Mouse (Mus musculus): ENCODE results near the gene Dolk.

The Dolk gene

DNA sequence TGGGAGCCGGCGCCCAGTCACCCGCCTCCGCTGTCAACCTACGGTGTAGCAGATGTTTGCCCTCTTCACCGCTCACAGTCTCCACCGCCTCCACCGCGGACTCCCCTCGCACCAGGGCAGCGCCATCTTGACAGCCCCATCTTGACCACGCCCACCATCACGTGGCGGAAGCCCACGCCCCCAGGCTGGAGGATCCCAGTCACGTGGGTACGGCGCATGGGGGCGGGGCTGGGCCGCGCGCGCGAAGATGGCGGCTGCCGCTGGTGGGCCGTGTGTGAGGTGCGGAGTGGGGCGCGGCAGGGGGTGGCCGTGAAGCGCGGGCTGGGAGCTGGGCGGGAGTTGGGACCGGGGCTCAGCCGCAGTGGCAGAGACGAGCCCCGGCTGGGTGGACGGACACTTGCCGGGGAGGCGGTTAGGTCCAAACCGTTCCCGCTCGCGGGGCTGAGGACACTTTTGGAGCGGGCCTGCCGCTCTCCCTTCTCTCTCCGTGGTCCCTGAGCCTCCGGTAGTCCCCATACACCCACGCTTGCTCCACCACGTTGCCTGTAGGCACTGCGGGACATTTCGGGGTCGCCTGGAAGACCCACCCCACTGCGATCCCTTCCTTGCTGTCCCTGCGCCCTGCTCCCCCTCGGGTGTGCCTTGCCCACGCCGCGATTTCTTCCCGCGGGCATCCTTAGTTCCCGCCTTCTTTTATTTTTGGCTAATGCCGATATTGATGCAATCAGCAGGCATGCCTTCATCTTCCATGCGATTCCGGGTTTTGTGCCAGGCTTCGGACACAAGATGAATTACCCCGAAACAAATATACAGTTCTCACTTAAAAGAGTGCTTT, at the start of gene Dolk, which contains the start of gene Nup188:
TSS of gene Dolk (minus strand) at position 143 of the 835 bp plus-strand sequence.
TSS of gene Nup188 (plus strand) at position 206 of the 835 bp plus-strand sequence.
- DNase-seq (ENCODE audit: low spot score in 2 of 2) = peak; percentile 81 to 94

DNA sequence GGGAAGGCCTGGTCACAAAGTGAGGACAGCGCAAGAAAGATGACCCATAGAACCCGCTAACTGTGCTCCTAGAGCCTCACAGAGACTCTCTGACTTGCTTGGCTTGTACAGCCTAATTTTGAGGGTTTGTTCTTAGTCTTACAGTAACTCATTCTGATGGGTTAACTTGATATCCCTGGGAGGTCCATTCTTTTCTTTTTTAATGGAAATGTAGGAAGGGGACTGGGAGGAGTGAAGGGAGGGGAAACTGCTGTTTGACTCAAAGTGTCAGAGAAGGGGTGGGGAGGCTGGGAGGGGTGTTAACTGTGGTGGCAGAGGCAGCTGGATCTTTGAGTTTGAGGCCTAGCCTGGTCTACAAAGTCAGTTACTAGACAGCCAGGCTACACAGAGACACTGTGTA, 49.2 kb upstream of the Dolk start:
- DNase-seq (ENCODE audit: low spot score in 2 of 2) = no peak

DNA sequence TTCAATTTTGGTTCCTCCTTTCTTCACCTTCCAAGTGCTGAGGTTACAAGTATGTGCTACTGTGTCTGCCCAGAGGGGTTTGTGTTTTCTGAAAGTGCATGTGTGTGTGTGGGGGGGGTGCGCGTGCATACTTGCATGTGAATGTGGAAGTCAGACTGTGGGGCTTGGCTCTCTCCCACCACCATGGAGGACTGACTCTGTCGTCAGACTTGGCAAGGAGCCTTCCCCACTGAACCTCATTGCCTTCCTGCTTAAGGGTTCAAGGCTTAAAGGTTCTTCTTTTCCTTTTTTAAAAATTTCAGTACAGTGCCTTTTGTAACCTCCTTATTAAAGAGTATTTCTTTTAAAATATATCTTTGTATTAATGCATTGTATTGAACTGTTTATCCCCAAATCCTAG, 42.7 kb upstream of the Dolk start:
- DNase-seq (ENCODE audit: low spot score in 2 of 2) = no peak

- no peak for DNase-seq (ENCODE audit: low spot score in 2 of 2)
These were observed 41.1 kb upstream of the Dolk start for GRCm38 (mm10) chr2:30327276-30327675.

GRCm38 (mm10) chr2:30325296-30325695, 39.2 kb upstream of the Dolk start:
- DNase-seq (ENCODE audit: low spot score in 2 of 2) = no peak

GRCm38 (mm10) chr2:30323111-30323510, 37.0 kb upstream of the Dolk start:
- DNase-seq (ENCODE audit: low spot score in 2 of 2) = no peak

GRCm38 (mm10) chr2:30319260-30319659, 33.1 kb upstream of the Dolk start:
- no peak for DNase-seq (ENCODE audit: low spot score in 2 of 2)

DNA sequence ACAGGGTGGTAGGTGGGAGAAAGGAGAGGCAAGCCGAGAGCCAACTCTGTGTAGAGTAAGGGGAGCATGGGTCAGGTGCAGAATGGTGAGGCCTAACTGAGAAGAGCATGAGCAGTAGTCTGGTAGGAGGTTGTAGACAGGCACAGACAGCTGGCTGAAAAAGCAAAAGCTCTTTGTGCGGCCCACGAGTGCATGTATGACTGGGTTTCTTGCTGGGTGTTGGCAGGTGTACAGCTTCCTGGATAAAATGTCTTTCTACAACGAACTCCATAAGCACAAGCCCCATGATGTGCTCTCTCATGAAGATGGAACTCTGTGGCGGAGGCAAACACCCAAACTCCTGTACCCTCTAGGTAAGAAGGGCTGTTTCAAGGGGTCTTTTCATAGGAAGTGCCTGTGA, 30.8 kb upstream of the Dolk start:
- DNase-seq (ENCODE audit: low spot score in 2 of 2) = peak in 1 of 2 experiments; percentile 21

GRCm38 (mm10) chr2:30316136-30316535, 30.0 kb upstream of the Dolk start:
- no peak for DNase-seq (ENCODE audit: low spot score in 2 of 2)

- DNase-seq (ENCODE audit: low spot score in 2 of 2) = peak in 1 of 2 experiments; percentile 18
These were observed 25.3 kb upstream of the Dolk start for GRCm38 (mm10) chr2:30311481-30311880.

DNA sequence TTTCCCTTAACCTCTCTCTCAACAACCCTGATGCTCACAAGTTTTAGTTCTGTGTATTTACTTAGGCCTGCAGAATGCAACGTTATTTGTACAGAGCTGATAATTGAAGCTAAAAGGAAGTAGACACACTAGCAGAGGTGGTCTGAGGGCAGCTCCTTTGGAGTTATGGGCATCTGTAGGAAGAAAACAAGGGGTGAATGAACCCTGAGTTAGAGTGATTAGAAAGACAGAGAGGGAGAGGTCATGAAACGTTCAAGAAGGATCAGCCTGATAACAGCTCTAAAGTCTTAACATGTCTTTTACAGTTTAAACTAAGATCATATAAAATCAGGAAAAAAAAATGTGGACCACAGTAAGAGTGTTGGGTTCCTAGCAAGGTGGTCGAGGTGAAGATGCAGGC, 23.2 kb upstream of the Dolk start:
- DNase-seq (ENCODE audit: low spot score in 2 of 2) = no peak

- no peak for DNase-seq (ENCODE audit: low spot score in 2 of 2)
These were observed 20.0 kb upstream of the Dolk start for GRCm38 (mm10) chr2:30306087-30306486.

GRCm38 (mm10) chr2:30299966-30300365, 13.8 kb upstream of the Dolk start:
- no peak for DNase-seq (ENCODE audit: low spot score in 2 of 2)

DNA sequence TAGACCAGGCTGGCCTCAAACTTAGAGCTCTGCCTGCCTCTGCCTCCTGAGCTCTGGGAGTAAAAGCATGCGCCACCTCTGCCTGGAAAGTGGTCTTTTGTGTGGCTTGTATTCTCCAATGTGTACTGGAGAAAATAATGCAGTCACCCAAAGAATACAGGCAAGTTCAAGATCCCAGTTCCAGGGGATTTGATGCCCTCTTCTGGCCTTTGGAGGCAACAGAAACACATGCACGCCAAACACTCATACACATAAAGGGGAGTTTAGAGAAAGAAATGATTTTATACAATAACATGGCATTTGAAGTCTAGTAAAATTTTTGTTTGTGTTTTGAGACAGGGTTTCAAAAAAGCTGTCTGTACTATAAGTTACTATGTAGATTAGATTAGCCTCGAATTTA, 13.4 kb upstream of the Dolk start:
- DNase-seq (ENCODE audit: low spot score in 2 of 2) = no peak

- DNase-seq (ENCODE audit: low spot score in 2 of 2) = no peak
These were observed 866 bp upstream of the Dolk start for GRCm38 (mm10) chr2:30287027-30287373.

DNA sequence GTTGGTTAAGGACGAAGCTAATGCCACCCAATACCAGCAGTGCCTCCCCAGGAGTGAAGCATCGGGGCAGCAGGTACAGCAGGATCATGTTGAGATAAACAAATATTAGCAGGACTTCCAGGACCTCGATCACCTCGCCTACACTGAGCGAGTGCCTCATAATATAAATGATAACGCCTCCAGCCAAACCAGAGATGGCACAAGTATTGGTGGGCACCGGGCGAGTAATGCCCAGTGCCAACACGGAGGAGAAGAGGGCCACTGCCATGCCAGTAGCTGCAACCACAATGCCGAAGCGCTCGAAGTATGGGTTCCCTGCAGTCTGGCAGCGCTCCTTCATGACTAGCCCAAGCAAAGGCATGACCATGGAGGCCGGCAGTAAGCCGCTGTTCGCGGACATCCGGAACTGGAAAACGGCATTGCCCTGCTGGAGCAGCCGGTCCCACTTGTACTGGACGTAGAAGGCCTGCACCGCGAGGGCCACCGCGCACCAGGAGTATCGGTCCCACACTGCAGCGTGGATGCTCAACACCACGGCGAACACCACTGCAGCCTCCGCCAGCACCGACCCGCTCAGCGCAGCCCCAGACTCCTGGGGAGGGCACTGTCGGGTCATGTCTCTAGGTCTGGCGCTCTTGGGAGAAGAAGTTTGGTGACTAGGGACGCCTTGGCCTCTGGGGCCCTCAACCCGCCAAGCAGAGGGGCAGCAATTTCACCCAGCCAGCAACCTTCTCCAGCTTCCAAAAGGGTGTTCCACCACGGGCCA, 535 bp downstream of the Dolk start:
- no peak for DNase-seq (ENCODE audit: low spot score in 2 of 2)

GRCm38 (mm10) chr2:30285004-30285403, 1.1 kb downstream of the Dolk start:
- DNase-seq (ENCODE audit: low spot score in 2 of 2) = no peak

- DNase-seq (ENCODE audit: low spot score in 2 of 2) = no peak
These were observed 2.9 kb downstream of the Dolk start for GRCm38 (mm10) chr2:30283193-30283592.

DNA sequence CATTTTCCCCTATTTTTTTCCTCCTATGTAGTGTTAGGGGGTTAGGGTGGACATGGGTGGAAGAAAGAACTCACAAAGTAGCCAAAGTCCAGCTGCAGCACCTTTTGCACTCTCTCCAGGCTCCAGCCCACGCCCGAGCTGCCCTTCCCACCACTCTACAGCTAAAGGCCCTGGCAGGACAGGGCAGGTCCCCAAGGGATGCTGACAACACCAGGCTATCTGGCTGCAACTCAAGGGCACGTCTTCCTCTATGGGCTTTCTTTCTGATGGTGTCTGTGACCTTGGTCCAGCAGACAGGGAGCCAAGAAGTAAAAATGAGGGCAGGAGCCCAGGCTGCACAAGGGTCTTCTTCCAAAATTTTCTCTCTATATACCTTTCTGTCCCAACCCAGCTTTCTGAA, 4.5 kb downstream of the Dolk start:
- DNase-seq (ENCODE audit: low spot score in 2 of 2) = no peak

GRCm38 (mm10) chr2:30280743-30281142, 5.4 kb downstream of the Dolk start, which contains the start of gene Gm28038:
TSS of gene Gm28038 (plus strand) at chr2:30281043.
- DNase-seq (ENCODE audit: low spot score in 2 of 2) = no peak

DNA sequence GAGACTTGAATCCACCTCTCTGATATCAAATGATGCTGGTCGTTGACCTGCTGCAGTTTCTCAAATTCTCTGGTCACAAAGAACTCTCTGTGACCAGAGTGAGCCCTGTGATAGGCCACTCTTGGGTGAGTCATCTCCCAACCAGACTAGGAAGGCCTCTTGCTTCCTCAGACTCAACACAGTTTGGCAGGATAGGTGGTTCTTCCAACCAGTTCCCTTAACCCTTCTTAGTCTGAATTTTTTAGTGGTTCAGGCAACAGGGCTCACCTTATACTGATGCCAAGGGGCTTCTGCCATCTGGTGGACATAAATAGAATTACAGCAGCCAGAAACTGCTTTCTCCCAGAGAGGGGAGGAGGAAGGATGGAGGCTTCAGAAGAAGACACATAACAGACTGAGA, 16.0 kb downstream of the Dolk start:
- DNase-seq (ENCODE audit: low spot score in 2 of 2) = peak; percentile 64 to 86

GRCm38 (mm10) chr2:30269241-30269990, 16.7 kb downstream of the Dolk start:
- DNase-seq (ENCODE audit: low spot score in 2 of 2) = no peak

Data from left cerebral cortex, adult 9 months (tissue).